Mouse (Mus musculus) cerebellum, postnatal 14 days (tissue): Measurements from ENCODE around the gene Hist1h3f.
"Not testable (repeated sequence)": the region's sequence is repeated elsewhere in the genome, so short reads cannot be mapped to it uniquely, and the experiment has no call there.

Experiments used
- DNase-seq, 2 experiments: peaks; one replicate each; pipeline ENCODE4 v3.0.0; 2021; ENCODE audit warnings: mixed read lengths in 2 of 2

Hist1h3f gene

GRCm38 (mm10) chr13:23584331-23584730 is 40.5 kb downstream of the Hist1h3f start:
- DNase-seq = no peak

- peak; percentile 48 to 61 for DNase-seq
Measured at GRCm38 (mm10) chr13:23585029-23585441, 41.2 kb downstream of the Hist1h3f start.

GRCm38 (mm10) chr13:23585442-23586098 is 41.7 kb downstream of the Hist1h3f start:
- peak; percentile 47 to 65 for DNase-seq

GRCm38 (mm10) chr13:23586099-23586939 is 42.5 kb downstream of the Hist1h3f start:
- no peak for DNase-seq

- DNase-seq = no peak
Measured at GRCm38 (mm10) chr13:23586940-23587225, 43.0 kb downstream of the Hist1h3f start.

GRCm38 (mm10) chr13:23591206-23591605 is 47.4 kb downstream of the Hist1h3f start:
- DNase-seq = no peak

GRCm38 (mm10) chr13:23591886-23592285 is 48.0 kb downstream of the Hist1h3f start:
- DNase-seq = not testable (repeated sequence)

GRCm38 (mm10) chr13:23592614-23593013 is 48.8 kb downstream of the Hist1h3f start:
- peak; percentile 71 to 79 for DNase-seq

- no peak for DNase-seq
Measured at GRCm38 (mm10) chr13:23593051-23593770, 49.4 kb downstream of the Hist1h3f start.
